Mouse (Mus musculus) forebrain, embryonic 10.5 days (tissue): Measurements from ENCODE around the gene Lnx2. TPM values are rescaled to one million over a fixed set of nuclear protein-coding genes. Genes with fewer than 3 reads are reported as not detected.

Experiments used
- DNase-seq: peaks from one replicate; pipeline ENCODE4 v3.0.0-alpha.2; 2017; ENCODE audit warnings: low spot score; ENCODE audit errors: extremely low spot score
- H3K27ac ChIP-seq: fragments of 300-500 bp; sonication (generic); 2 replicates; pipeline ENCODE4 v1.5.1; 2016; ENCODE audit warnings: mild to moderate bottlenecking
- H3K27me3 ChIP-seq: fragments of 300-500 bp; sonication (generic); 2 replicates; pipeline ENCODE4 v1.6.1; 2016; ENCODE audit warnings: mild to moderate bottlenecking; ENCODE audit not compliant: poor library complexity, severe bottlenecking
- H3K36me3 ChIP-seq: fragments of 300-500 bp; sonication (generic); replicated peaks from 2 replicates; pipeline ENCODE4 v1.6.1; 2016; ENCODE audit warnings: mild to moderate bottlenecking, moderate library complexity
- H3K4me1 ChIP-seq: fragments of 300-500 bp; sonication (generic); 2 replicates; pipeline ENCODE4 v1.6.1; 2016
- H3K4me3 ChIP-seq: fragments of 300-500 bp; sonication (generic); 2 replicates; pipeline ENCODE4 v1.5.1; 2016; ENCODE audit warnings: mild to moderate bottlenecking, moderate library complexity
- H3K9me3 ChIP-seq: fragments of 300-500 bp; sonication (generic); 2 replicates; pipeline ENCODE4 v1.6.1; 2016; ENCODE audit warnings: mild to moderate bottlenecking, moderate library complexity
- WGBS: fragments of 180-500 bp; shearing (Covaris S2); methylation state at CpG from one replicate; pipeline ENCODE4 v1.1.7; 2016; 5-methylcytosine and 5-hydroxymethylcytosine counted together
- polyA plus RNA-seq: library from polyadenylated mRNA; unstranded; fragments of >200 nt; fragmentation: Nextera tagmentation; extraction: Ambion mirVana; gene quantifications from 2 replicates; pipeline ENCODE4 v1.2.1, GENCODE M21; 2016

The Lnx2 gene
- polyA plus RNA-seq, 1 experiment from 2014 or later: 8.6 TPM

DNA sequence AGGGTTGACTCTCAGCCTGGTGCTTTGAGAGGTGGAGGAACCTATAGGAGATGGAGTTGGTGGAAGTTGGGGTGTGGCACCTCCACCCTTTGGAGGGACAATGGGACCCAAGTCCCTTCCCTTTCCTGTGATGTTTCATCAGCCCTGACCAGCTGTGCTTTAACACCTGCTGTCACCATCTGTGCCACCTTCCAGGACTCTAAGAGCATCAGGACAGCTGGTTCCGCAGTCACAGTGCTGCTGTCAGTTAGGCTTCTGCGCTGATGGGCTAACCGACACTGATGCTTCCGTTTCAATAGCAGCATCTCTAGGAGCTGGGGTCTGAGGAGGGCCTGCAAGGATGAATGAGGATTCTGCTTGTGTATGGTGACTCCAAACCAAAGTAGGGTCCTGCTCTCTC is 20.2 kb upstream of the Lnx2 start:
- no peak overlapping the region for H3K4me3 ChIP-seq
- no peaks in the 10 kb centered on the region for H3K9me3 ChIP-seq
- 92% methylated on average over 4 of the region's 4 CpGs for WGBS
- H3K27me3 ChIP-seq: no peaks in the 10 kb centered on the region
- H3K4me1 ChIP-seq: no peaks in the 10 kb centered on the region
- H3K27ac ChIP-seq: no peak overlapping the region
- DNase-seq: no peak
- peaks cover 63% of the 10 kb centered on the region for H3K36me3 ChIP-seq

DNA sequence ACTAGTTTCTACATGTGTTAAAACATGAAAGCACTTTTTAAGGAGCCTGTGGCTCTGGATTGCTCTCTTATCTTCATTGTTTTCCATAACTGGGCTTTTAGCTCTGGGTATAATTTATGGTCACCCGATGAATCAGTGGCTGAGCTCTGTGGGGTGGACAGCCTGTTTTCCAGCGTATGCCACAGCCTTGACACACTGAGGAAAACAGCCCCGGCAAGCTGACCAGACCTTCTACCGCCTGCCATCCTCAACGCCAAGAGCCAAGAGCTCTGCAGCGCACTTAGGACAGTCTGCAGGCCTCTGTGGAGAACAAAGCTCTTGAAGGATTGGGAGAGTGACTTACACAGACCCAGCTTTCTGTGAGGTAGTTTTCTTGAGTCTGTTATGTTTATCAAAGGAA is 17.9 kb upstream of the Lnx2 start:
- DNase-seq: no peak
- Histone ChIP-seq H3K9me3 (no peaks in the 10 kb centered on the region), H3K27ac (no peak overlapping the region), H3K27me3 (no peaks in the 10 kb centered on the region), H3K4me1 (no peaks in the 10 kb centered on the region), H3K36me3 (peaks cover 49% of the 10 kb centered on the region), H3K4me3 (no peak overlapping the region)
- 93% methylated on average over 6 of the region's 6 CpGs for WGBS

DNA sequence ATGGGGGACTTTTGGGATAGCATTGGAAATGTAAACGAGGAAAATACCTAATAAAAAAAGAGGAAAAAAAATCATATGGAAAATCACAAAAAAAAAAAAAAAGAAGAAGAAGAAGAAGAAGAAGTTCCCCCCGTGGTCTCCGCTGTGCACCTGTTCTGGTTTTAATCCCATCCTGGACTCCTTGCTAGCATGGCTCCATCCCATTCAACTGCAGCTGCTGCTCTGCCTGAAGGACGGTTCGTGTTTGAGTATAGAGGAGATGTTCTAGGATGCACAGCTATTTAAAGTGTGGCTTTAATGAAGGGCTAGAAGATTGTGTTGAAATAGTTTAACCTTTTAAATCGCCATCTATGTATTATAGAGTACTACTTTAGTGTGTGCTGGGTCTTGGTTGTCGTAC is 16.1 kb upstream of the Lnx2 start:
- Histone ChIP-seq H3K27ac (no peak overlapping the region), H3K27me3 (no peaks in the 10 kb centered on the region), H3K4me3 (no peak overlapping the region), H3K4me1 (no peaks in the 10 kb centered on the region), H3K36me3 (peaks cover 57% of the 10 kb centered on the region), H3K9me3 (no peaks in the 10 kb centered on the region)
- no peak for DNase-seq
- 96% methylated on average over 7 of the region's 7 CpGs for WGBS

DNA sequence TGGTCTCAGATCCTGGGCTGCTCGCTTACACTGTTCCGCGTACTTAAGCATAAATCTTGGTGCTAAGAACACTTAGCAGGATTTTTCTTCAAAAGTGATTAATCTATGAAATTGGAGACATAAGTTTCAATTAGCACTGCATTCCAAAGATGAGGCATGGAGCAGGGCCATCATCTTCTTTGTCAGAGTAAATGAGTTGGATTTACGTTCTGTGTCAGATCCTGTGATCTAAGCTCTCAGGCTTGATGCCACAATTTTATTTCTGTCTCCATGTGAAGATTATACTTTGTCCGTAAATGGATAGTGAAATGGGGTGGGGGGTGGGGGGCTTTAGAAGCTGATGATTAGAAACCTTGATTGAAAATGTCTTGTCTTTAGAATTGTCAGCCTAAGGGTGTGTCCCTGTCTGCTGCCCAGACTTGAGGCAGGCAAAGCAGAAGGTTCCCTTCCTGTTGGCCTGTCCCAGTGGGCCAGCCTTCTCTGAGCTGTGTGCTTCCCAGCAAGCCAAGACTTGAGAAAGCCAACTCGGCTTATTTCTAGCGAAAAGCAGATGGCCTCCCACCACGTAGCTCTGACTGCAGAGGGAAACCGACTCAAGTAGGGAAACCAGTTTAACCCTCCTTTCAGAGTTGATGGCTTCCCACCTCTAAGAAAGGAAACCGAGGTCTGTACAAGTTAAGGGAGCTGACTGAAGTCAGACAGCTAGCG is 14.0 kb upstream of the Lnx2 start:
- no peak overlapping the region for H3K27ac ChIP-seq
- H3K36me3 ChIP-seq: peaks cover 54% of the 10 kb centered on the region
- no peaks in the 10 kb centered on the region for H3K9me3 ChIP-seq
- H3K4me1 ChIP-seq: no peaks in the 10 kb centered on the region
- DNase-seq: no peak
- WGBS: 91% methylated on average over 11 of the region's 11 CpGs
- no peak overlapping the region for H3K4me3 ChIP-seq
- H3K27me3 ChIP-seq: no peaks in the 10 kb centered on the region

DNA sequence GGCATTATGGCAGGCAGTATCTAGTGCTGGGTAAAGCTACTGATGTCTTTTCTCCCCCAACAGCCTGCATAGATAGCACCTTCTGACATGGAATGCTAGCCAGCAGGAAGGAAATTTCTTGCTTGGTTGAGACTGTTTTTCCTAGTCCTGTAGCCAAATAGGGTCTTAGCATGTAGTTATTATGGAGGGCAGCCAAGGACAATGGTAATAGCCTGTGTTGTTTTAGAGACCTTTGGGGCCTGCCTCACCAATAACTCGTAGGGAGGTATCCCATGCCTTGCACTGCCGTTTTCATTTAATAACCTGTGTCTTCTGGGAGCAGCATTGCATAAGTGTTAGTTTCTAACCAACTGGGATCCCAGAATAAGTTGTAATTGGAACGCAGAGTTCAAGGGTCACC is 13.4 kb upstream of the Lnx2 start:
- DNase-seq: no peak
- no peak overlapping the region for H3K4me3 ChIP-seq
- no peaks in the 10 kb centered on the region for H3K9me3 ChIP-seq
- WGBS: 93% methylated on average over 3 of the region's 3 CpGs
- H3K27ac ChIP-seq: no peak overlapping the region
- no peaks in the 10 kb centered on the region for H3K4me1 ChIP-seq
- H3K27me3 ChIP-seq: no peaks in the 10 kb centered on the region
- H3K36me3 ChIP-seq: peaks cover 53% of the 10 kb centered on the region

DNA sequence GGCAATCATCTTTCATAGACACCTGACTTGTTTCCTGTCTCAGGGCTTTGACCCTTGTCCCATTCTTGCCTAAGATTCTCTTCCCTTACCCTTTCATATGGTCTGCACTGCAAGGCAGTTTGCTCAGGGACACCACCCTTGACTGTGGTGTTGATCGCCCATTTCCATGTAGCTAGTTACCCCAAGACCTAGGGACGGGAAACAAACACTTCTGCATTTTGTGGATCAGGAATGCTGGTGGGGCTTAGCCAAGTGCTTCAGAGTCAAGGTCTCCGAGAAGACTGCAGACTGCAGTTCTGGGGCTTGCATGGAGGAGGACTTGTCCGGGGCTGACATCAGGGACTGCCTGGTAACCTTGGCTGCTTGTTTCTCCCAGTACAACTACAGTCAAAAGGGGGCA is 10.4 kb upstream of the Lnx2 start:
- H3K27me3 ChIP-seq: no peaks in the 10 kb centered on the region
- H3K36me3 ChIP-seq: peaks cover 50% of the 10 kb centered on the region
- H3K27ac ChIP-seq: no peak overlapping the region
- no peaks in the 10 kb centered on the region for H3K9me3 ChIP-seq
- H3K4me1 ChIP-seq: no peaks in the 10 kb centered on the region
- WGBS: 94% methylated on average over 4 of the region's 4 CpGs
- DNase-seq: no peak
- H3K4me3 ChIP-seq: no peak overlapping the region

DNA sequence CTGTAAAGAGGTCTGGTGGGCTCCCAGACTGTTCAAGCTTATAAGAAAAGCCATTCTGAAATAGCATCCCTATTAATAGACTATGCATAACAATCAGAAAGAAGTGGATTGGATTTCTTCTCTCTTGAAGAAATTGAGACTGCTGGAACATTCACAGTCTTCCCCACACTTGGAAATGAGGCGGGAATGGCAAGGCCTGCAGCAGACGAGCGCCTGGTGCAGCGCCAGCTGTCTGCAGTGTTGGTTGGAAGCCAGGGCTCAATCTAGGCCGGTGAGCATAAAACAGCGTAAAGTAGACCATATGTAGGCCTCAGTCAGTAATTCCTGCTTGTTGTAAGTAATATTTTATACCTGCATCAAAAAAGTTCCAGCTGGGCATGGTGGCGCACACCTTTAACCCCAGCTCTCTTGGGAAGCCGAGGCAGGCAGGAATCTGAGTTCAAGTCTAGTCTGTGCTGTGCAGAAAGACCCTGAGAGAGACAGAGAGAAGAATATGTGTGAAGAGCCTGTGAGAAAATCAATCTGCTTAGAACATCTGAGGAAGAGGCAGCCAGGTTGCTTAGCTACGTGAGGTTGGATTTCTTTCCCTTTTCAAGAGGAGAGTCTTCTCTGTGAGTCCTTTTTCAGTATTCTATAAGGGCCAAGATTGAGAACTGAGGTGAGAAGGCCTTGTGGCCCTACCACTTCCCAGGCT is 9.0 kb upstream of the Lnx2 start:
- H3K4me1 ChIP-seq: no peaks in the 10 kb centered on the region
- no peaks in the 10 kb centered on the region for H3K27me3 ChIP-seq
- peaks cover 60% of the 10 kb centered on the region for H3K36me3 ChIP-seq
- H3K27ac ChIP-seq: no peak overlapping the region
- 94% methylated on average over 9 of the region's 9 CpGs for WGBS
- H3K9me3 ChIP-seq: no peaks in the 10 kb centered on the region
- H3K4me3 ChIP-seq: no peak overlapping the region
- no peak for DNase-seq

DNA sequence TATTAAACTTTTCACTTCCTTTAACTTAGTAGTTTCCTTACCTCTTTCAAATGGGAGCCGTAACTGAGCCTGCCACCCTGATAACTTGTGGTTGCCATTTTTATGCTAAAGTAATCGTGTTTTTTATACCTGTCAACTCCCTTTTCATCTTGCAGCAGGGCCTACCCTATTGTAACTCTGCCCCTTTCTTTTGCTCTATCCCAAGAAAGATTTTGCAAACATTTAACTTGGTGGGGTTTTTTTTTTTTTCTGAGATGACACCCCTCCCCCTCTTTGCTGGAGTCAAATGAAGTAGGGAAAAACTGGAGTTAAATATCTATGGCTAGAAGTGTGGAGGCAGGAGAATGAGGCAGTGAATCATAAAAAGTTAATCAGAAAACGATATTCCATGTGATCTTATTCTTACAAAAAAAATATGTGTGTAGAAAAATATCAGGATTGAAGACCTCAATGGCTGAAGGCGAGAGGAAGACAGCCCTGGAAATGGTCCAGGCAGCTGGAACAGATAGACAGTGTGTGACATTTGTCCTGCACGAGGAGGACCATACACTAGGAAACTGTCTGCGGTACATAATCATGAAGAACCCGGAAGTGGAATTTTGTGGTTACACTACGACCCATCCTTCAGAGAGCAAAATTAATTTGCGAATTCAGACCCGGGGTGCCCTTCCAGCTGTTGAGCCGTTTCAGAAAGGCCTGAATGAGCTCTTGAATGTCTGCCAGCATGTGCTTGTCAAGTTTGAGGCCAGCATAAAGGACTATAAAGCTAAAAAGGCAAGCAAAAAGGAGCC is 1.9 kb upstream of the Lnx2 start:
- Histone ChIP-seq H3K36me3 (peaks cover 31% of the 10 kb centered on the region), H3K27ac (peak overlapping the region; percentile 89), H3K4me1 (peaks cover 26% of the 10 kb centered on the region), H3K9me3 (no peaks in the 10 kb centered on the region), H3K4me3 (peak overlapping the region; percentile 79), H3K27me3 (no peaks in the 10 kb centered on the region)
- 73% methylated on average over 11 of the region's 11 CpGs for WGBS
- no peak for DNase-seq

DNA sequence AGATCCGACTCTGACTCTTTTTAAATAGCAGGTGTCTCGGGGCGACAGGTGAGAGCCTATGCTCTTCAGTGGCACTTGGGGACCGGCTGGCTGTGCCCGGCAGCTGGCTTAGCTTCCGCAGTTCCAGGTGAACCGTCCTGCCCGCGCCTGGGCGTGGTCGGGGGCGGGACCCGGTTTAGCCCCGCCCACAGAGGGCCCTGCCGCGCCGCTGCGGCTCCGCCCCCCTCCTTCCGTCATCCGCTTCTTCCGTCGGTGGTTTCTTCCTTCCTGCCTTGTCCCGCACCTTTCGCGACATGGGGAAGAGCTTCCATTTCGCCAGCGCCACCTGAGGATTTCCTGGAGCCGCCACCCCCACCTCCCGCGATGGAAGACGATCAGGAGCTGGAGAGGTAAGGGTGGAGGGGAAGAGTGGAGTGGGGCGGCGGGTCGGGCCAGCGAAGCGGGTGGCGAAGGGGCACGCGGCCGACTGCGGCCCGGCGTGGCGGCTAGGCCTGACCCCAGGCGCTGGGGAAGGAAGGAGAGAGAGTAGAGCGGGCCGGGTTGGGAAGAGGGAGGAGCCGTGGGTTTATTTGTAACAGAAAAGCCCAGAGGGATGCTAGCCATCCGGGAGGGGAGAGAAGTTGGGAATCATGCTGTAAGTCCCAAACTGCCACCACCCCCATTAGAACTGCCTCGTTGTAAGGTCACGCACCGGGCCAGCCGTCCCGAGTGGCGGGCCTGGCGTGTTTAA is 1.1 kb upstream of the Lnx2 start:
- Histone ChIP-seq H3K9me3 (no peaks in the 10 kb centered on the region), H3K36me3 (peaks cover 30% of the 10 kb centered on the region), H3K27ac (peak overlapping the region; percentile 89), H3K4me1 (peaks cover 26% of the 10 kb centered on the region), H3K27me3 (no peaks in the 10 kb centered on the region), H3K4me3 (peak overlapping the region; percentile 79)
- DNase-seq: peak; percentile 93
- under 1% methylated on average over 57 of the region's 57 CpGs for WGBS

DNA sequence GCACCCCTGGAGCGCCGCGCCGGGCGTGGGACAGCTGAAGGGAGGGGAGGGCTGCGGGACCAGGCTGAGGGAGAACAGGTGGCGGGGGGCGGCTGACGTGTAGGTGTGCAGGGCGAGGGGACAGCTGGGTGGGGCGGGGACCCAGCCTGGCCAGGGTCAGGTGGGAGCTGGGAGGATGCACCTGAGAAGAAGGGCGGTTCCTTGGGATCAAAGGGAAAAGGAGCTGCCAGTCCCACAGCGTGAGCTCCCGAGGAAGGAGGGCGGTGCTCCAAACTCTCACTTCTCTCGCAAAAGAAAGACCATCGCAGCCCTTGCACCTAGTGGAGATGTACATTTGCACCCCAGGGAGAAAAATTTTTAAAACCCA is 396 bp upstream of the Lnx2 start, which contains the start of gene Polr1d:
TSS of gene Polr1d (plus strand) at position 252 of the 367 bp plus-strand sequence.
- Histone ChIP-seq H3K27ac (peak within 1 kb of the TSS; percentile 89), H3K4me1 (peaks cover 30% of the 10 kb centered on the region), H3K27me3 (no peaks in the 10 kb centered on the region), H3K4me3 (peak within 1 kb of the TSS; percentile 79), H3K9me3 (no peaks in the 10 kb centered on the region), H3K36me3 (peaks cover 28% of the 10 kb centered on the region)
- no peak for DNase-seq
- WGBS: 0% methylated on average over 17 of the region's 17 CpGs

DNA sequence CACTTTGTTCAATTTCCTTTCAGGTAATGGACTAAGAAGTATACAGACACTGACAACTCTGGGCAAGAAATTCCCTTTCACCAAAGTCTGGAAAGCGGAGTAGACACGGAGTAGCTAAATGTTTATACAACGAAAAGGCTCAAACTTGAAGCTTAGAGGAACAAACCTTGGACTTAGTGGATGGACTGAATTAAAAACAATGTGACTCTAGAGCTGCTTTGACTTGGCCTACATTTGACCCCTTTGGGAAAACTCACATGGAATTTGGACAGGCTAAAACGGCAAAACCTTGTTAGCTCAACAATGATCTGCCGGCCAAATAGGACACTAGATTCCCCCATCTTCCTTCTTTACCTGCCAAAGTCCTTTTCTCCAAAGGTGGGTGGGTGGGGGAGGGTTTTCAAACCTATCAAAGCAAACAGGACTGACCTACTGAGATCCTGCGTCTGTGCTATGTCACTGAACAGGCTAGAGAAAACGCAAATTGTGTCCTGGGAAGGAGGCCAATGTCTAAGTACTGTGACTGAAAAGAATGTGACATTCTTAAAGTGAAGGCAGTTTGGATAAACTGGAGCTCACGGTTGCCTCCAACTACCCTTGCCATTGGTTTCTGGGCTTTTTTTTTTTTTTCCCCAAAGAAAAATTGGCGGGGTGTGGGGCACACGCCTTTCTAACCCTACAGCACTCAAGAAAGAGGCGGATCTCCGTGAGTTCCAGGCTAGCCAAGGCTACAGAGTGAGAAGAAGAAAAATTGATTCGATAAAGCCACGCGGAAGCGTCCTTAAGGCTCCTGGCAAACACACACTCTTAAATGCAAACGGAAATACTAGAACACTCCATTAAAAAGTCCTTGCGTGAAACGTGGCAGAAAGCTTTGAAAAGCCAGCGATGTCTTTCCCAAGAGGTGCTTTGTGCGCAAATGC is 1.0 kb downstream of the Lnx2 start:
- no peaks in the 10 kb centered on the region for H3K27me3 ChIP-seq
- peaks cover 18% of the 10 kb centered on the region for H3K36me3 ChIP-seq
- DNase-seq: no peak
- WGBS: 18% methylated on average over 21 of the region's 21 CpGs
- peaks cover 34% of the 10 kb centered on the region for H3K4me1 ChIP-seq
- H3K9me3 ChIP-seq: no peaks in the 10 kb centered on the region
- H3K27ac ChIP-seq: peak overlapping the region; percentile 89
- peak overlapping the region; percentile 79 for H3K4me3 ChIP-seq

DNA sequence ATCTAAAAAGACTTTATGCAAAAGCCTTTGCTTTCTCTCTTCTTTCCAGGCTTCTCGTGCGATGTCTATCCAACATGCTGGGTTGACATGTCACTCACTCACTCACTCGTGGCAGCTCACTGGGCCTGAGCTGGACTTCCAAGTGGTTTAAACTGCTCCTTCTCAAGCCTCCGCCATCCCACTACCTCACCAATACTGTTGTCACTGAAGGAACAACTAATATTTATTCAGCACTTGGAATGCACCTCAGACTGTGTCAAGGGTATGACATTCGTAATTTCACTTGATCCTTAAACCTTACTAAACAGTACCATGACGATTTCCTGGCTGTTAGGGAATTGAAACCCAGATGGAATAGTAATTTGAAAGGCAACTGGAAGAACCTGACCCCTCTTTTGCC is 2.6 kb downstream of the Lnx2 start:
- Histone ChIP-seq H3K9me3 (no peaks in the 10 kb centered on the region), H3K4me1 (peaks cover 36% of the 10 kb centered on the region), H3K36me3 (peaks cover 3% of the 10 kb centered on the region), H3K27me3 (no peaks in the 10 kb centered on the region), H3K4me3 (no peak overlapping the region), H3K27ac (no peak overlapping the region)
- WGBS: 92% methylated on average over 6 of the region's 6 CpGs
- no peak for DNase-seq
